Mouse (Mus musculus): ENCODE results near the gene Oard1. TPM values are rescaled to one million over a fixed set of nuclear protein-coding genes. Genes with fewer than 3 reads are reported as not detected.

Gene Oard1
- polyA plus RNA-seq, 1 experiment from 2014 or later = 41.5 TPM

- Histone ChIP-seq H3K9ac (ENCODE audit: low read depth, low read length) (no peak overlapping the region), H3K9me3 (replicated peaks; ENCODE audit: control insufficient read depth, low read length) (no peaks in the 10 kb centered on the region), H3K4me3 (ENCODE audit: low read depth, low read length) (no peak overlapping the region), H3K27ac (ENCODE audit: low read length) (no peak overlapping the region), H3K4me2 (ENCODE audit: low read depth, low read length) (no peak overlapping the region), H3K27me3 (ENCODE audit: control insufficient read depth, insufficient read depth, low read depth, low read length) (no peaks in the 10 kb centered on the region), H3K4me1 (ENCODE audit: control insufficient read depth, low read depth, low read length) (peaks cover 32% of the 10 kb centered on the region), H3K36me3 (ENCODE audit: control insufficient read depth, insufficient read depth) (peaks cover 25% of the 10 kb centered on the region)
- ATAC-seq (ENCODE audit: low read depth) = no peak
- 83% methylated on average over 3 of the region's 3 CpGs for WGBS (ENCODE audit: insufficient replicate concordance)
Observed at GRCm38 (mm10) chr17:48402751-48403150, 7.1 kb upstream of the Oard1 start.

DNA sequence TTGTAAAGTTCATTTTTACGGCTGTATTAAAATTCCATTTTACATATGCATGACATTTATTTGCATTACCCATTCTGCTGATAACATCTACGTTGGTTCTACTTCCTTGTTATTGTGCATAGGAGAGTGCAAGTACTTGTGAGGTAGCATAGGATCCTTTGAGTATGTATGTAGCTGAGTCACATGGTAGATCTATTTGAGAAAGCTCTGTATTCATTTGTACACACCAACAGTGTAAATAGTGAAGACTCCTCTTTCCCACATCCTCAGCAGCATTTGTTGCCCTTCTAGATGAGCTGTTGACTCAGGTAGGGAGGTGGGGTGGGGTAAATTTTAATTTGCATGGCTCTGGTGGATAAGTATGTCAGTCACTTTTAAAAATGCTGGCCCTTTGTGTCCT is 6.0 kb upstream of the Oard1 start:
- H3K4me2 ChIP-seq (ENCODE audit: low read depth, low read length) = no peak overlapping the region
- peaks cover 37% of the 10 kb centered on the region for H3K4me1 ChIP-seq (ENCODE audit: control insufficient read depth, low read depth, low read length)
- peak overlapping the region; percentile 45 for H3K27ac ChIP-seq (ENCODE audit: low read length)
- ATAC-seq (ENCODE audit: low read depth) = no peak
- H3K9ac ChIP-seq (ENCODE audit: low read depth, low read length) = peak overlapping the region; percentile 18; the same call in 1 of the 2 replicates
- H3K27me3 ChIP-seq (ENCODE audit: control insufficient read depth, insufficient read depth, low read depth, low read length) = no peaks in the 10 kb centered on the region
- H3K9me3 ChIP-seq (replicated peaks; ENCODE audit: control insufficient read depth, low read length) = no peaks in the 10 kb centered on the region
- 63% methylated on average over 2 of the region's 2 CpGs for WGBS (ENCODE audit: insufficient replicate concordance)
- H3K4me3 ChIP-seq (ENCODE audit: low read depth, low read length) = no peak overlapping the region
- H3K36me3 ChIP-seq (ENCODE audit: control insufficient read depth, insufficient read depth) = peaks cover 18% of the 10 kb centered on the region

GRCm38 (mm10) chr17:48404706-48405105 is 5.1 kb upstream of the Oard1 start:
- Histone ChIP-seq H3K4me2 (ENCODE audit: low read depth, low read length) (peak overlapping the region; percentile 32; the same call in 1 of the 2 replicates), H3K36me3 (ENCODE audit: control insufficient read depth, insufficient read depth) (peaks cover 9% of the 10 kb centered on the region), H3K4me1 (ENCODE audit: control insufficient read depth, low read depth, low read length) (peaks cover 37% of the 10 kb centered on the region), H3K4me3 (ENCODE audit: low read depth, low read length) (no peak overlapping the region), H3K27ac (ENCODE audit: low read length) (peak overlapping the region; percentile 45), H3K9ac (ENCODE audit: low read depth, low read length) (no peak overlapping the region), H3K9me3 (replicated peaks; ENCODE audit: control insufficient read depth, low read length) (no peaks in the 10 kb centered on the region), H3K27me3 (ENCODE audit: control insufficient read depth, insufficient read depth, low read depth, low read length) (no peaks in the 10 kb centered on the region)
- ATAC-seq (ENCODE audit: low read depth) = no peak
- WGBS (ENCODE audit: insufficient replicate concordance) = 29% methylated on average over 1 of the region's 1 CpGs

GRCm38 (mm10) chr17:48407154-48407553 is 2.7 kb upstream of the Oard1 start:
- peak overlapping the region; percentile 97 for H3K4me3 ChIP-seq (ENCODE audit: low read depth, low read length)
- H3K4me2 ChIP-seq (ENCODE audit: low read depth, low read length) = peak overlapping the region; percentile 71
- H3K27me3 ChIP-seq (ENCODE audit: control insufficient read depth, insufficient read depth, low read depth, low read length) = no peaks in the 10 kb centered on the region
- H3K27ac ChIP-seq (ENCODE audit: low read length) = peak overlapping the region; percentile 100
- peak overlapping the region; percentile 99; the same call in 1 of the 2 replicates for H3K9ac ChIP-seq (ENCODE audit: low read depth, low read length)
- H3K36me3 ChIP-seq (ENCODE audit: control insufficient read depth, insufficient read depth) = peaks cover 5% of the 10 kb centered on the region; the same call in 1 of the 2 replicates
- peaks cover 49% of the 10 kb centered on the region for H3K4me1 ChIP-seq (ENCODE audit: control insufficient read depth, low read depth, low read length)
- no peak for ATAC-seq (ENCODE audit: low read depth)
- WGBS (ENCODE audit: insufficient replicate concordance) = 26% methylated on average over 4 of the region's 4 CpGs
- no peaks in the 10 kb centered on the region for H3K9me3 ChIP-seq (replicated peaks; ENCODE audit: control insufficient read depth, low read length)

DNA sequence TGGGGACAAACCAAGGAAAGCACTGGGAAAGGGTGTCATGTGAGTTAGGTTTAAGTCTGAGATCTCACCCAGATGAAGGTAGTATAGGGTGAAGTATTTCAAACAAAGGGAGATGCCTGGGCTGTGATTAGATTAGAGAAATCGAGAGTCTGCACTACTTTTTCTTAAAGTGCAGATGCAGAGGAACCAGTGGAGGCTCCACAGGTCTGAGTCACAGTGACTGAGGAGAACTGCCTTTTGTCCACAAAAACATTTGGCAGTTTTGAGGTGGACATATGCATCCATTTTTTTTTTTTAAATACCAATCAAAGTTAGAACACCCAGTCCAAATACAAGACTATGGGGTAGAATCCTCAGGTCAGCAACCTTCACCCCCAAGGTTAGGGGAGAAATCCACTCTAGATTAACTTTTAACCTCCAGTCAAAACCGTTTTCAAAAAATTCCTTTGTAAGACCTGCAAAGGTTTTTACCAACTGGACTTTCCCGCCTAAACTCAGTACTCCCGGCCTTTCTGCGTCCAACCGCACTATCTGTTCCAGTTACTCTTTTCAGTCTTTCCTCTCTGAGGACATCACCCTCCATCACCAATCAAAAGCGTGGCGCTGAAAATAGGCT is 1.8 kb upstream of the Oard1 start:
- Histone ChIP-seq H3K9ac (ENCODE audit: low read depth, low read length) (peak overlapping the region; percentile 99), H3K4me3 (ENCODE audit: low read depth, low read length) (peak overlapping the region; percentile 97), H3K4me1 (ENCODE audit: control insufficient read depth, low read depth, low read length) (peaks cover 50% of the 10 kb centered on the region), H3K4me2 (ENCODE audit: low read depth, low read length) (peak overlapping the region; percentile 71), H3K36me3 (ENCODE audit: control insufficient read depth, insufficient read depth) (peaks cover 12% of the 10 kb centered on the region), H3K9me3 (replicated peaks; ENCODE audit: control insufficient read depth, low read length) (no peaks in the 10 kb centered on the region), H3K27ac (ENCODE audit: low read length) (peak overlapping the region; percentile 100), H3K27me3 (ENCODE audit: control insufficient read depth, insufficient read depth, low read depth, low read length) (no peaks in the 10 kb centered on the region)
- 3% methylated on average over 8 of the region's 8 CpGs for WGBS (ENCODE audit: insufficient replicate concordance)
- ATAC-seq (ENCODE audit: low read depth) = no peak

GRCm38 (mm10) chr17:48408526-48409291 is 1.1 kb upstream of the Oard1 start:
- Histone ChIP-seq H3K4me2 (ENCODE audit: low read depth, low read length) (peak overlapping the region; percentile 71), H3K27me3 (ENCODE audit: control insufficient read depth, insufficient read depth, low read depth, low read length) (no peaks in the 10 kb centered on the region), H3K36me3 (ENCODE audit: control insufficient read depth, insufficient read depth) (peaks cover 15% of the 10 kb centered on the region), H3K9me3 (replicated peaks; ENCODE audit: control insufficient read depth, low read length) (no peaks in the 10 kb centered on the region), H3K4me3 (ENCODE audit: low read depth, low read length) (peak overlapping the region; percentile 97), H3K4me1 (ENCODE audit: control insufficient read depth, low read depth, low read length) (peaks cover 50% of the 10 kb centered on the region), H3K9ac (ENCODE audit: low read depth, low read length) (peak overlapping the region; percentile 99), H3K27ac (ENCODE audit: low read length) (peak overlapping the region; percentile 100)
- whole genome bisulfite sequencing (ENCODE audit: insufficient replicate concordance) = under 1% methylated on average over 47 of the region's 47 CpGs
- peak; percentile 36 for ATAC-seq (ENCODE audit: low read depth)

DNA sequence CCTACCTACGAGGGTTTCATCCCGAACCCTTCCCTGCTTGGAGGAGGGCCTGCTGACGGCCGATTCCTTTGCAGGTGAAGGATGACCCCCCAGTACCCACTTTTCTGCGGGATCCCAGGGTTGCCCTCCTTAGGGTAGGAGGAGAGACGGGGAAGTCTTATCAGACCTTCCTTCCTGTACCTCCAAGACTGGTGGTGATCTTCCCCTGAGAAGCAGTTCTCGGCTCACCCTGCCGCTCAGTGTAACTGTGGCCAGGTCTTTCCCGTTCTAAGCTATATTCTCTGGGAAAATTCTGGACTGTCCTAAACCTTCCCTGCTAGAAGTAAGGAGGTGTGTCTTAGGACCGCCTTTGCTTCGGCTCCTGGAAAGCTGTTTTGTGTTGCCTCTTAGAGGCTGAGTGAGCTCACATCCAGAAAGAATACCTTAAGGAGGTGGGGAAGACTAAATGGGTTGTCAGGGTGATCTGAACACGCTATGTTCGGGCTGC is 528 bp downstream of the Oard1 start:
- Histone ChIP-seq H3K9ac (ENCODE audit: low read depth, low read length) (peak overlapping the region; percentile 73), H3K27me3 (ENCODE audit: control insufficient read depth, insufficient read depth, low read depth, low read length) (no peaks in the 10 kb centered on the region), H3K36me3 (ENCODE audit: control insufficient read depth, insufficient read depth) (peaks cover 28% of the 10 kb centered on the region), H3K4me2 (ENCODE audit: low read depth, low read length) (peak overlapping the region; percentile 77), H3K4me1 (ENCODE audit: control insufficient read depth, low read depth, low read length) (peaks cover 40% of the 10 kb centered on the region), H3K27ac (ENCODE audit: low read length) (peak overlapping the region; percentile 100), H3K4me3 (ENCODE audit: low read depth, low read length) (peak overlapping the region; percentile 97), H3K9me3 (replicated peaks; ENCODE audit: control insufficient read depth, low read length) (no peaks in the 10 kb centered on the region)
- ATAC-seq (ENCODE audit: low read depth) = peak; percentile 8
- WGBS (ENCODE audit: insufficient replicate concordance) = under 1% methylated on average over 13 of the region's 13 CpGs

GRCm38 (mm10) chr17:48411241-48411640 is 1.4 kb downstream of the Oard1 start:
- ATAC-seq (ENCODE audit: low read depth) = no peak
- peak overlapping the region; percentile 97 for H3K4me3 ChIP-seq (ENCODE audit: low read depth, low read length)

GRCm38 (mm10) chr17:48416011-48416410 is 6.2 kb downstream of the Oard1 start:
- H3K9me3 ChIP-seq (replicated peaks; ENCODE audit: control insufficient read depth, low read length) = no peaks in the 10 kb centered on the region
- H3K4me3 ChIP-seq (ENCODE audit: low read depth, low read length) = no peak overlapping the region
- peaks cover 34% of the 10 kb centered on the region for H3K4me1 ChIP-seq (ENCODE audit: control insufficient read depth, low read depth, low read length)
- ATAC-seq (ENCODE audit: low read depth) = no peak
- 72% methylated on average over 7 of the region's 7 CpGs for WGBS (ENCODE audit: insufficient replicate concordance)
- H3K27me3 ChIP-seq (ENCODE audit: control insufficient read depth, insufficient read depth, low read depth, low read length) = no peaks in the 10 kb centered on the region
- peaks cover 39% of the 10 kb centered on the region for H3K36me3 ChIP-seq (ENCODE audit: control insufficient read depth, insufficient read depth)
- H3K4me2 ChIP-seq (ENCODE audit: low read depth, low read length) = no peak overlapping the region
- H3K27ac ChIP-seq (ENCODE audit: low read length) = no peak overlapping the region
- no peak overlapping the region for H3K9ac ChIP-seq (ENCODE audit: low read depth, low read length)

More at GRCm38 (mm10) chr17:48411241-48411640, 1.4 kb downstream of the Oard1 start:
- H3K27me3 ChIP-seq (ENCODE audit: control insufficient read depth, insufficient read depth, low read depth, low read length) = no peaks in the 10 kb centered on the region
- H3K4me1 ChIP-seq (ENCODE audit: control insufficient read depth, low read depth, low read length) = peaks cover 33% of the 10 kb centered on the region
- no peaks in the 10 kb centered on the region for H3K9me3 ChIP-seq (replicated peaks; ENCODE audit: control insufficient read depth, low read length)
- WGBS (ENCODE audit: insufficient replicate concordance) = 42% methylated on average over 8 of the region's 8 CpGs
- H3K36me3 ChIP-seq (ENCODE audit: control insufficient read depth, insufficient read depth) = peaks cover 34% of the 10 kb centered on the region
- H3K9ac ChIP-seq (ENCODE audit: low read depth, low read length) = peak overlapping the region; percentile 73
- peak overlapping the region; percentile 100; the same call in 1 of the 2 replicates for H3K27ac ChIP-seq (ENCODE audit: low read length)
- peak overlapping the region; percentile 77 for H3K4me2 ChIP-seq (ENCODE audit: low read depth, low read length)

Measured in liver, embryonic 16.5 days (tissue).